Mouse (Mus musculus) lung, postnatal 0 days (tissue): ENCODE measurements at regions not wholly inside any gene's neighbourhood (a gene's known extent, or its start where the extent isn't known, plus 50 kb on each side); places are given as distances from the start of the nearest gene placed in this dataset.

Experiments
- ATAC-seq: fragments of 200-750 bp; cut with Nextera tagmentation; 2 replicates; pipeline ENCODE4 v1.8.0; 2017; ENCODE audit warnings: moderate library complexity
- DNase-seq: peaks from one replicate; pipeline ENCODE4 v3.0.0-alpha.2; 2016; ENCODE audit warnings: low spot score
- H3K27ac ChIP-seq: fragments of 300-500 bp; sonication (generic); 2 replicates; pipeline ENCODE4 v1.5.1; 2014; ENCODE audit warnings: antibody characterized with exemption, mild to moderate bottlenecking, low read length, mixed read lengths
- H3K27me3 ChIP-seq: fragments of 300-500 bp; sonication (generic); replicated peaks from 2 replicates; pipeline ENCODE4 v1.6.1; 2014; ENCODE audit warnings: low read length, mixed read lengths; ENCODE audit not compliant: insufficient read depth
- H3K36me3 ChIP-seq: fragments of 300-500 bp; sonication (generic); 2 replicates; pipeline ENCODE4 v1.6.1; 2014; ENCODE audit warnings: low read length, mixed read lengths; ENCODE audit not compliant: insufficient read depth
- H3K4me1 ChIP-seq: fragments of 300-500 bp; sonication (generic); 2 replicates; pipeline ENCODE4 v1.6.1; 2014; ENCODE audit warnings: antibody characterized with exemption, low read depth, low read length, mixed read lengths; ENCODE audit not compliant: insufficient read depth
- H3K4me2 ChIP-seq: fragments of 300-500 bp; sonication (generic); replicated peaks from 2 replicates; pipeline ENCODE4 v1.6.1; 2014; ENCODE audit warnings: low read depth, mild to moderate bottlenecking, low read length, moderate library complexity, mixed read lengths
- H3K4me3 ChIP-seq: fragments of 300-500 bp; sonication (generic); 2 replicates; pipeline ENCODE4 v1.5.1; 2014; ENCODE audit warnings: low read depth, low read length
- H3K9ac ChIP-seq: fragments of 300-500 bp; sonication (generic); replicated peaks from 2 replicates; pipeline ENCODE4 v1.6.1; 2014; ENCODE audit warnings: low read depth, mild to moderate bottlenecking
- H3K9me3 ChIP-seq: fragments of 300-500 bp; sonication (generic); 2 replicates; pipeline ENCODE4 v1.6.1; 2016; ENCODE audit warnings: low read length, mixed read lengths
- CTCF ChIP-seq: IDR thresholded peaks from 2 replicates; pipeline ENCODE4 v1.5.1; 2016; ENCODE audit warnings: antibody characterized with exemption, mild to moderate bottlenecking
- EP300 ChIP-seq: IDR thresholded peaks from 2 replicates; pipeline ENCODE4 v1.6.1; 2016; ENCODE audit warnings: antibody characterized with exemption, mild to moderate bottlenecking, control low read depth
- WGBS: fragments of 180-500 bp; shearing (Covaris S2); extraction: QIAGEN DNeasy Blood & Tissue Kit; methylation state at CpG from one replicate; pipeline ENCODE4 v1.1.7; 2014; 5-methylcytosine and 5-hydroxymethylcytosine counted together

DNA sequence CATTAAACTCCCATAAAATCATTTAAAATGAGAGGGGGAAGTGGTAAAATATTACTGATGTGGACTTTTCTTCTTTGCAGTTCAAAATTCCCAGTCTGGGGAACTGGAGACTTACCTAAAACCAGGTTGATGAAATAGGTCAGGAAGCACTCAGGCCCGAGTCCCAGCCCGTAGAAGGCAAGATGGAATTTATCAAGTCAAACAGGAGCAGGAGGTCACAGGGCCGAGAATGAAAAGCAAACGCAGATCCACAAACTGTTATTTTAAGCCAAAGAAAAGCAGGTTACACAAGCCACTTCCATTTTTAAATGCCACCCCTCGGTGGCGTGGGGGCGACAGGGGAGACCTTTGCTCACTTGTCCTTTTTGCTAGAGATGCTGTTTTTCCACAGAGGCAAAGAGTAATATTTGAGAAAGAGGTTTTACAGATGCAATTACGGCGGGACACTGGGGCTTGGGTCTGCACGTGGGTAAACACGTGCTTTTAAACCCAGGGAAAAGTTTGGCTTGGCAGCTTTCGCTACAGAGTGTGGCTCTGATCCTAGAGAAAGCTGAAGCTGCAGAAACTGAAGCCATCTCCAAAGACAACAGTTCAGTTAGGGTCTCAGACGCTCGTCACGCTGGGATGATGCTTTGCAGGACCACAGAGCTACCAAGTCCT, 241.0 kb upstream of the Lyplal1 start:
- Histone ChIP-seq H3K9ac (no peak overlapping the region), H3K4me1 (0 out of 2 replicates have a peak, but pooled peaks cover 3% of the 10 kb centered on the region)

GRCm38 (mm10) chr1:186354742-186355141, 237.6 kb upstream of the Lyplal1 start:
- Histone ChIP-seq H3K9me3 (no peaks in the 10 kb centered on the region), H3K9ac (no peak overlapping the region), H3K27ac (no peak overlapping the region), H3K4me2 (no peak overlapping the region), H3K4me1 (0 out of 2 replicates have a peak, but pooled peaks cover 3% of the 10 kb centered on the region), H3K36me3 (no peaks in the 10 kb centered on the region), H3K27me3 (no peaks in the 10 kb centered on the region), H3K4me3 (no peak overlapping the region)
- no peak for ATAC-seq
- WGBS: 56% methylated on average over 6 of the region's 6 CpGs
- TF ChIP-seq EP300 (no peak), CTCF (no peak)
- no peak for DNase-seq

More for the DNA sequence above, 241.0 kb upstream of the Lyplal1 start:
- Histone ChIP-seq H3K36me3 (no peaks in the 10 kb centered on the region), H3K4me3 (no peak overlapping the region), H3K9me3 (no peaks in the 10 kb centered on the region), H3K27me3 (no peaks in the 10 kb centered on the region), H3K27ac (no peak overlapping the region), H3K4me2 (peak overlapping the region; percentile 15; the same call in 1 of the 2 replicates)
- no peak for ATAC-seq
- DNase-seq: no peak
- 23% methylated on average over 15 of the region's 15 CpGs for WGBS
- TF ChIP-seq CTCF: no peak
- no peak for TF ChIP-seq EP300

DNA sequence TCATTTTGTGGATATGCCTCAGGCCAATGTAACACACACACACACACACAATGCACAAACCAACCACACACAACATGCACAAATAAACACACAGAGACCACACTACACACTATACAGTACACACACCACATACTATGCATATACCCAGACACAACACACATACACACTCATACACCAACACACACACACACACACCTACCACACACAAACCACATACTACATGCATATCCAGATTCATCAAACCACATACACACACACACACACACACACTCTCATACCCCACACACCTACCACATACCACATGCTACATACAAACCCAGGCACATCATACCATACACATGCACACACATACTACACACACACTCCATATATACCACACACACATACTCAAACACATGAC, 237.0 kb upstream of the Lyplal1 start:
- Histone ChIP-seq H3K9ac (no peak overlapping the region), H3K27me3 (no peaks in the 10 kb centered on the region), H3K36me3 (no peaks in the 10 kb centered on the region), H3K27ac (no peak overlapping the region), H3K4me1 (0 out of 2 replicates have a peak, but pooled peaks cover 3% of the 10 kb centered on the region), H3K4me3 (no peak overlapping the region), H3K9me3 (no peaks in the 10 kb centered on the region), H3K4me2 (no peak overlapping the region)
- TF ChIP-seq EP300 (no peak), CTCF (no peak)
- ATAC-seq (no peak), DNase-seq (no peak)

GRCm38 (mm10) chr1:186350381-186350780, 233.3 kb upstream of the Lyplal1 start:
- DNase-seq (no peak), ATAC-seq (no peak)
- no peak for TF ChIP-seq CTCF
- no peak for TF ChIP-seq EP300
- no peak overlapping the region for H3K9ac ChIP-seq
- H3K27me3 ChIP-seq: no peaks in the 10 kb centered on the region
- H3K9me3 ChIP-seq: no peaks in the 10 kb centered on the region
- no peak overlapping the region for H3K4me2 ChIP-seq
- H3K4me1 ChIP-seq: no peaks in the 10 kb centered on the region
- no peak overlapping the region for H3K27ac ChIP-seq
- WGBS: 86% methylated on average over 4 of the region's 4 CpGs
- no peaks in the 10 kb centered on the region for H3K36me3 ChIP-seq
- H3K4me3 ChIP-seq: no peak overlapping the region

- Histone ChIP-seq H3K27me3 (no peaks in the 10 kb centered on the region), H3K9me3 (no peaks in the 10 kb centered on the region), H3K9ac (no peak overlapping the region), H3K4me3 (no peak overlapping the region), H3K4me2 (no peak overlapping the region), H3K4me1 (no peaks in the 10 kb centered on the region), H3K36me3 (no peaks in the 10 kb centered on the region), H3K27ac (no peak overlapping the region)
- no peak for ATAC-seq
- 87% methylated on average over 2 of the region's 2 CpGs for WGBS
- no peak for DNase-seq
- no peak for TF ChIP-seq CTCF
- TF ChIP-seq EP300: no peak
Measured at GRCm38 (mm10) chr1:186349966-186350365, 232.9 kb upstream of the Lyplal1 start.

DNA sequence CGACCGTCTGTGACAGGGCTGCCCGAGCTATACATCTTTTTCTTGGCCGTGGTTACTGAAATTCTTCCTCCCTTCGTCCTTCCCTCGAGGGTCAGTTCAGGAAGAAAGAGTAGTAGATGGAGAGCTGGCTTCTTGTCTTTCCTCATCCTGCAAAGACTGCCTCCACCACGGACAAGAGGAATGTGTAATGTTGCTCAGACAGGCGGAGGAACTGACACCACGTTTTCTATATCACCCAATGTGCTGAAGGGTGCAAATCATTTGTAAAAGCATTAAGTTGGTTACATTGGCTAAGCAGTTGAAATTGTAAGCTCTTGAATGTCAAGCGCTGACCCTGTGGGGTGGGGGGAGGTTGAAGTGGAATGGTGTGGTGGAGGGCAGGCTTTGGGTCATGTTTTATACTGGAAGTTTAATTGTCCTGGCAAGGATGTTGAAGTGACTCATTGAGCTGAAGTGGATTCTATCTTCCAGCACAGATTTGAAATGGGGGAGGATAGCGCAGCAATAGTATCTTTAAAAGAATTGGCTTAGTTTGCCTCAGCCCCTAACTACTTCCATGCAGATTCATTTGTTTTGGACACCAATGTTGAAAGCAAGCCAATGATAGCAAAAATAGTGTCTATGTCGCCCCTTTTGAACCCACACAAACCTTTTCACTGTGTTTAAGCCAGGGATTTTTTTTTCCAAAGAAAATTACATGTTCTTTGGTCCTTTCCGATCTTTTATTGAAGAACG, 230.5 kb upstream of the Lyplal1 start:
- H3K9me3 ChIP-seq: no peaks in the 10 kb centered on the region
- no peak overlapping the region for H3K27ac ChIP-seq
- ATAC-seq (peak; percentile 35), DNase-seq (peak; percentile 30)
- WGBS: 44% methylated on average over 14 of the region's 14 CpGs
- H3K4me1 ChIP-seq: no peaks in the 10 kb centered on the region
- no peaks in the 10 kb centered on the region for H3K27me3 ChIP-seq
- H3K4me3 ChIP-seq: no peak overlapping the region
- no peak overlapping the region for H3K9ac ChIP-seq
- H3K4me2 ChIP-seq: no peak overlapping the region
- TF ChIP-seq CTCF (no peak), EP300 (no peak)
- no peaks in the 10 kb centered on the region for H3K36me3 ChIP-seq
